Mouse (Mus musculus): Measurements from ENCODE around the gene Gpc6.

Gpc6 gene

DNA sequence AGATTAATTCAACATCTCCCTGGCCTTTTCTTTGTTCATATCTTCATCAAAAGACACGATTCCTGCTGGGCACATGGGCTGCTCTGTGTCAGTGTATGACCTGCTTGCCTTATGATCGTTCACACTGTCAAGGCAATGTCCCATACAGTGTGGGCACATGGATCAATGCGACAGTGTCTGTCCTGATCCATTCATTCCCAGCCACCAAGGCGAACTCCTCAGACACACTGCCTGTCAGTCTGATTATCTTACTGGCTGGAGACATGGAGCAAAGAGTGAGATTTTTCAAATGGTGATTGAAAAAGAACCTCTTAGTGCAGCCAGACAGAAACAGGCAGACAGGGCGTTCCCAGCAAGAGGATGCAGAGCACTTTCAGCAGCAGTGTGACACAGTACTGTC, 143.1 kb downstream of the Gpc6 start:
- 74% methylated on average over 5 of the region's 5 CpGs for WGBS

DNA sequence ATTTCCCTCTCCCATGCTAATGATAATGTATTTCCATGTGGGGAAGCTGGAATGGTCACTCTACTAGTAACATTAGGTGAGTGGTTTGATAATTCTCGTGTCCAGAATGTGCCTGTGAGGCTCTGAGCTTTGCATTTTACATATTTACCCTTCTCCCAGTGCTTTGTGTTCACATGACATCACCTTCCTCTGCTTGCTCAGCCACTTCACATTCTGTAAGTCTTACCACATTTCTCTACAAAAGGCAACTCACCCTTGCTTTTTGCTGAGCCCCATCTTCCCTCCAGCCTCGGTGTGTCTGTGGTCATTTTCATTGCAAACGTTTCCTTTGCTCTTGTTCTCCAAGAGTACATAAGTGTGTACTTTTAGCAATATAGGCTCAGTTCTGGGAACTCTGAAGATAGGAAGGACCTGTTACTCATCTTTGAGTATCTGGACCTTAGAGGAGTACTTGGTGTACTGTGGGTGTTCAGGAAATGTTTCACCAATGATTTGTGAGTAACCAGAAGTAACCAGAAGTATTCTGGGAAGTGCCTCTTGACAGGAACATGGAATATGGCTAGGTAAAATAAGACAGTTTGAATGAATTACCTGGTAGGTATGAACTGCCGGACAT, 145.5 kb downstream of the Gpc6 start:
- 93% methylated on average over 4 of the region's 4 CpGs for WGBS

DNA sequence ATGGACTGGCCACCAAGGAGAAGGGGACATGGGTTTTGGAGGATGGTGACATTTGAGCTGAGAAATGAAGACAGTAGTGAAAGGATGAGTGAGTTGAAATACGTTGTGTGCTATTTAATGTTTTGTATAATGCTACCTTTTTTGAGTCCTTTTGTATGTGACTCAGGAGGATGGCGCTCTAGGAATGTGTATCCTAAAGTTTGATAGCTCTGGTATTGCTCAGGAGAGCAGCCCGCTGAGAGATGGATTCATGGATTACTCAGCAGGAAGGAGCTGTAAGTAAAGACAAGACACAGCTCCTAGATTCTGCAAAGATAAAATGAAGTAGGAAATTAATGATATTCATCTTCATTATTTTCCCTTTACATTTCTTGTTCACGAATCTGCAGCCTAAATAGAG, 168.5 kb downstream of the Gpc6 start:
- 87% methylated on average over 4 of the region's 4 CpGs for WGBS

DNA sequence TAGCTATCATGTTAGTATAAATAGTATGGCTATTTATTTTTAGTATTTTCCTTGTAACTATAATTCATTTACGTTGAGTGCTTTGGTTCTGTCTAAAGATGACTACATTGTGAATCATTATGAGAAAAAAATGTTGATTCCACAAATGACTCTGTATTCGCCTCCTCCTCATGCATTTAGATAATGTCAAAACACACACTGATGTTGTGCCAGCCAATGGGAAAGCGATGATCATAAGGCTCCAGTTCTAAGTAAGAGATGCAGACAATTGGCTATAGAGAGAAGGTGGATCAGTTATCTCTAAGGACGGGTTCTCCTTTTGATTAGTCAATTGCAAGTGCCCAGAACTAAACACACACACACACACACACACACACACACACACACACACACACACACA, 181.8 kb downstream of the Gpc6 start:
- 70% methylated on average over 4 of the region's 4 CpGs for WGBS

DNA sequence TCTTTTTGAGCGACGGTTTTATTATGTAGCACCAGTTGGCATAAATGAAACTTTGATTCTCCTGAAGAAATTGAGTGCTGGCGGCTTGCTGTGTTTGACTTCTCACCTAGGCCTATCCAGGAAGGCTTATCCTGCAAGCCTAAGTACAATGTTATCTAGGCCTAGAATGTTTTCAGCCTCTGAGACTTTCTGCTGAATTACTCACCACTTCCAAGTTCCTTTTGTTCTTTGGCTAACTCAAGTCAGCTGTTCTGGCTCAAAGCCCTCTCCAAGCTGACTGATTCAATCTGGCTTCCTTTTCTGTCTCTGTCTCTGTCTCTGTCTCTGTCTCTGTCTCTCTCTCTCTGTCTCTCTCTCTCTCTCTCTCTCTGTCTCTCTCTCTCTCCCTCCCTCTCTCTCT, 188.0 kb downstream of the Gpc6 start:
- 94% methylated on average over 3 of the region's 3 CpGs for WGBS

DNA sequence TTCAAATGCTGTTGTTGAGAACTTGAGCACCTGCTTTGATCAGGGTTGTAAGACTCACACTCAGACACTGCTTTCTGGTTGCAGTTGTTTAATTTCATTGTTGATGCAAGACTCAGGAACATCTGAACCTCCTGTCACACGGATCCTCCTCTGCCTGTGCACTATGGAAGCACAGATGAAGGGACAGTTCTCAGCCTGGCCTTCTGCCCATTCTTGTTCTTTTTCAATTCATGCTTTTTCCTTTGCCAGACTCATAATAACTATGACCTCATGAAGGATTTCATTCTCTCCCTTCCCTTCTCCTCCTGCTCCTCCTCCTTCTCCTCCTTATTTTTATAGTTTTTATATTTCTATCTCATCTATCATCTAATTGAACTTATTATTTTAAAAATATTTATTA, 196.9 kb downstream of the Gpc6 start:
- WGBS, result 33% methylated on average over 1 of the region's 1 CpGs

DNA sequence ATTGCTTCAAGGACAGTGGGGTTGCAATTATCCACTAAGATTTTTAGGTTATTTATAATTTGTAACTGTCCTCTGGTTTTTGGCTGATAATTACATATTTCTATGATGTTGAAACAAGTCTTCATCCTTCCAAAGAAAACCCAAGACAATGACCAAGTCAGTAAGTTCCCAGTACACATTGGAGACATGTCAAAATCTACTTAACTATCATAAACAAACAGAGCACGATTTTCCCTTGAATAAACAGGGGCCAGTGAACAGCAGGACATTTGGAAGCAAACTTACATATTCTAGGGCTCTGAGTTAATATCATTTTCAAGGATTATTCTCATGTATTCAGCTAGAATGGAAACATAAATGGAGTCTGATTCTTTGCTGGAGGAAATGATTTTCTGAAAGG, 205.2 kb downstream of the Gpc6 start:
- WGBS, result 63% methylated on average over 1 of the region's 1 CpGs

DNA sequence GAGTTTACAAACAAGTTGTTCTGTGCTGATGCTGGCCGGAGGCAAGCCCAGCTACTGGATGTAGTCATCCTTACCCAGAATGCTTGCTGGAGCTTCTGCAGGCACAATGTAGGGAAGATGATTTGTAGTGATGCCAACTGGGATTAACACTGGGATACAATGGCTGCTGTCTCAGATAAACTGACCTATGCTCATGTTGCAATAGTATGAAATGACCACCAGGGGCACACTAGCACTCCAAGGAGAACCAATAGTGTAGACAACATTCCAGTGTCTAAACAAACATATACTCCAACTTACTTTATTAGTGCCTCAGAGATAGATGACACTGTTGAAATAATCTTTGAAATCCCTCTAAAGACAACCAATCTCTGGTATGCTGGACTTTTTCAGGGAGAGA, 206.2 kb downstream of the Gpc6 start:
- 89% methylated on average over 1 of the region's 1 CpGs for whole genome bisulfite sequencing

DNA sequence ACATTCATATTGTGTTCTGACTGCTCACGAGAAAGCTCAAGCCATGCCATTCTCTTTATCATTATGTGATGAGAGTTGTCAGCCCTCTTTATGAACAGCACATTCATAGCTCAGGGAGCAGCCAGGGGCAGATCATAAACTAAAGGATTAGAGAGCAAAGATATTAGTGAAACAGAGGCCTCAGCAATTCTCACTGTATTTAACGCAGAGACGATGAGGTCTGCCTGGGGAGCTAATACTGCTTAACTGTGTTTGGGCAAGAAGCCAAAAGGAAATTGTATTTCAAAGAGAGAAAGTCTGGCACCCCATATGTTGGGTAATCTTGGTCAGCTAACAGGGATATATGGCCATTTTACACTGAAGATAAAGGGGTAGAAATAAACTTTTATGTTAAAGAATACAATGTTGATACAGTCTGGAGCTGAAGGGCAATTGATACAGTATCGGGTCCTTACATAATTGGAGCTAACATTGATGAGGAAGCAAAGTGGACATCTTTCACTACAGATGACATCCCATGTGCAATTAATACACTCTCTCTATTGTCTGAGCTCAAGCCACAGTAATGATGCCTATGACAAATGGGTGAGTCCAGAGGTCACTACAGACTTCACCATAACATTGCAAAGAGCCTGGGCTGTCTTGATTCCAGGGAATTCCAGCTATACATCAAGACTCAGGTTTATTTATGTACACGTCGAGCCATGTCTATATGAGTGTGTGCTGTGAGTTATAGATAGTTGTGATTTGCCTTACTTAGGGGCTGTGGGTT, 216.1 kb downstream of the Gpc6 start:
- WGBS, result 67% methylated on average over 6 of the region's 6 CpGs

DNA sequence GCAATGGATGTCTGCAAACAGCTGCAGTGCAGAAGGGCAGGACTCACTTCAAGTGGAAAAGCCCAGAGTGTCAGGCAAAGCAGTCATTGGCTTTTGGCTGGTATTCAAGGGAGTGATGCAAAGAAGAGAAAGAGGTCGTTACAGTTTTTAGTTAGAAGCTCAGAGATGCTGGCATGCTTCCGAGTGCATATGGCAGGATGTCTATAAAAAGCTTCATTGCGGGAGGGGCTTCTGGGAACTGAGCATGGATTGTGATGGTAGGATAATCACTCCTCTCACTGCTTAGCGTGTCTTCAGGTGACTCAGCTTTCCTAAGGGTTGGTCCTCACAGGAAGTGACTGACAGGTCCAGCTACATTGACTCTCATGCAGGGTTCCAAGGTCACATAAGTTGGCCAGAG, 221.0 kb downstream of the Gpc6 start:
- WGBS, result 37% methylated on average over 4 of the region's 4 CpGs

DNA sequence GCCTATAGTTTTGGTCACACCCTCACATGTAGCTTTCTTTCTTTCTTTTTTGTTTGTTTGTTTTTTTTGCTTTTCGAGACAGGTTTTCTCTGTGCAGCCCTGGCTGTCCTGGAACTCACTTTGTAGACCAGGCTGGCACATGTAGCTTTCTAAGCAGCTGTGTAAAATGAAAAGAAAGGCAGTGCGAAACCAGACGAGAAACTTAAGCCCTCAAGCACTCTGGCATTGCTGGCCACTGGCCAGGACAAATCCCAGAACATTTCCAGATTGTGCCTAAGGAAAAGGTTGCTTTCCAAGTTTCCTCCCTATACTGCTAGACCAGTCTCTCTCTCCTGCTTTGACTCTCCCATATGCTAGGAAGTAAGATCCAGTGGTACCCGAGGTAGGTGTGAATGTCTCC, 221.6 kb downstream of the Gpc6 start:
- WGBS, result 53% methylated on average over 4 of the region's 4 CpGs

DNA sequence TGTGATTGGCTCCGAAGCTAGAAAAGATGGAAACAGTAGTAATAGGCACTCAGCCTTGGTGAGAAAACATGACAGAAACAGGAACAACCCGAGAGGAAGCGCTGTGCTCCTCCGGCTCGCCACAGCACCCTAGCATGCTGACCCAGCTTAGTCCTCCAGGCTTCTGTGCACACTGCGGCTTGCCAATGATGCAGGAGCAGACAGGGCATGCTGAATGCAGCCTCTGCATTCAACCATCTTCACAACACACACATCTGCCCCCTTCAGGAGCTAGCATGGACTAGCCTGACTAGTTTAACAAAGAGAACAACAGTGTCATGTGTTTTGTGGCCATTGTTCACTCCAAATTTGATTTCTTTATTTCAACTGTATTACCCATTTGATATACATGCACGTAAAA, 226.5 kb downstream of the Gpc6 start:
- 90% methylated on average over 7 of the region's 7 CpGs for WGBS

DNA sequence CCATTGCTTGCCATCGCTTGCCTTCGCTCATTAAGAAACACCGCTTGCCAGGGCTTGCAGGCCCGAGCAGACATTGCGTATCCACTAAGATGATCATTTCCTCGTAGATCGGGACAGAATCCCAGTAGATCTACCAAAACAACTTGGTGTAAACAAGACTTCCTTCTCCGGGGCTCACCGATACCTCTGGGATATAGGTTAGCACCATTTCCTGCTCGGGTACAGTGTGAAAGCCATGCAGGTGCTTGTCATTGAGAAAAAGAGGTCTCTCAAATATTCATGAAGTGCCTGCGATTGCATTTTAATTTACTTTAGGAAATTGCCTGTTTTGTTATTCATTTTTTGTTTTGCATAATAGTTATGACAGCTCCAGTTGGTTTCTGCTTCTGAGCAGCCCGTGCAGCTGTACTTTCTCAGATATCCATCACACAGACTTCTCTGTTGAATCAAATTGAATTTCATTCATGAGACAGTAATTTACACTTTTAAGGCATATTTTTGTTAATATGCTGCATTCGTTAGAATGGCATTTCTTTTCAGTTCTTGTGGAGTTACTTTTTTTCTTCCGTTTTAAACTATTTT, 230.9 kb downstream of the Gpc6 start:
- WGBS, result 79% methylated on average over 14 of the region's 14 CpGs

DNA sequence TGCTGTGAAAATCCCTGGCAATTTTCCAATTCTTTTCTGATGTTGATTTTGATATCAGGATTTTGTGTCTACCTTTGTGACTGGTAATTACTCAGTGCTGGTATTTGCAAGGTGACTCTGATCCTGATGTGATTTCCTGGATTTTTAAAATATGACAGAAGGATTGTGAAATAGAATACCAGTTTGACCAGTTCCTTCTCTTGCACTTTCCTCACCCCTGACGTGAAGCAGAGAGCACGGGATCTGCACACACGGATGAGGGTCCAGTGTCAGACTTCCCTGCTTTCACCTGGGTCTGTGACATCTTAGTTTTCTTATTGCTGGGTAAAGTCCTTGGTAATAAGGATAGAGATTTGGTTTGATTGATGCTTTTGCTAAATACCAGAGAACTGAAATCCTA, 232.3 kb downstream of the Gpc6 start:
- WGBS, result 93% methylated on average over 3 of the region's 3 CpGs

DNA sequence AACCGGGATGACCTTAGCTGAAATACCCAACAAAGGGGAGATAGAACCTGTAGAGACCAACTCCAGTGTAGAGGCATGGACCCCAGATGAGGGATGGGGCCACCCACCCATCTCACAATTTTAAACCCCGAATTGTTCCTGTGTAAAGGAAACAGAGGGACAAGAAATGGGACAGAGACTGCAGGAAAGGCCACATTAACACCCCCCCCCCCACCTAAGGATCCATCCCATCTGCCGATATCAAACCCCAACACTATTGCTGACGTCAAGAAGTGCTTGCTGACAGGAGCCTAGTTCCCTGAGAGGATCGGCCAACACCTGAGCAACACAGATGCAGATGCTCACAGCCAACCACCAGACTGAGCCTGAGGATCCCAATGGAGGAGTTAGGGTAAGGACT, 241.2 kb downstream of the Gpc6 start:
- WGBS, result 91% methylated on average over 5 of the region's 5 CpGs

DNA sequence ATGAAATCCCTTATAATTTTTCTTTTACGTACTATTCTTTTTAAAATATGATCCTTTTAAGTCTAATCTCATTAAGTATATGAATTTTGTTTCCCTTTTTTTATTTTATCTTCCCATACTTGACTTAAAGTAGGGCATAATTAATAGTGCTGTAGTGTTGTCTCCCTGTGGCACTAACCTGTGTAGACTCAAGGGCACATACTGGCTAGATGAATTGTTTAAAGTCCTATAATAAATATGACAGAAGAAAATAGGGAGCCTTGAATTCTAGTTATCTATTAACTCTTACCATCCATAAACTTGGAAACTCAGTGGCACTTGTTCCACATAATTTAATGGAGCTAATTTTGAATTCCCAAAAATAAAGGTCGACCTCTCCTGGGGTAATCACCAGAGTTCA, 268.2 kb downstream of the Gpc6 start:
- WGBS, result 91% methylated on average over 2 of the region's 2 CpGs

DNA sequence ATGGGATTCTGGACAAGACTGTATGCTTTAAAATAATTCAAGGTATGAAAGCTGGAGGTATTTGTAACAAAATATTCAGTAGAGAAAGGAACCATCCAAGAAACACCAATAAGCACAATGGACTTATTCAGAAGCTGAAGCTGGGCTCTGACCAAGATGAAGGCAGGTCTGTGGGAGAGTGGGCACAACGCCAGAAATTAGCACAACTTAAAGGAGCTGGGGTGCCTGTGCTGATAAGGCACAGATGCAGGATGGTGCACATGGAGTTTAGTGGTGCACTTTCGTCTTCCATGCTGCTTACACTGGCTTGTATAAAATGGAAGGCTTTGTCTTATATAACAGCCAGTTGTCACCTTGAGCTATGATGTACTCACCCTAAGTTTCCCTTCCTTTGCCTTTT, 276.9 kb downstream of the Gpc6 start:
- 69% methylated on average over 2 of the region's 2 CpGs for WGBS

DNA sequence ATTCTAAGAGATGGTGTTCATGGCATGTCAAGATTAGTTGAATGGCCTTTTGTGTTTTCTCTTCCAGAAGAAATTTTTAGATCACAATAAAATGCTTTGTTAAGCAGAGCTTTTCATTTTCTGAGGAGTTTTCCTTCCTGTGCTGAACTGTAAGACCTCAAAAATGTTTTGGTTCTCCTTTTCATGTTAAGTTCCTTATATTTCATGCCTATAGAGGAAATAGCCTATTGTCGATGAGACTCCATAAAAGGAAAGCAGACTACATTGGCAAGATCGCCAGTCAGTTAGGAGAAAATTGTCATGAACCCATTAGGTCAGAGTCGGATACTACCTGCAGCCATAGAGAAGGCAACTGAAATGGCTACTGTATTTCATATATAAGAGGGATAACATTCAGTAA, 278.8 kb downstream of the Gpc6 start:
- WGBS, result 88% methylated on average over 3 of the region's 3 CpGs

DNA sequence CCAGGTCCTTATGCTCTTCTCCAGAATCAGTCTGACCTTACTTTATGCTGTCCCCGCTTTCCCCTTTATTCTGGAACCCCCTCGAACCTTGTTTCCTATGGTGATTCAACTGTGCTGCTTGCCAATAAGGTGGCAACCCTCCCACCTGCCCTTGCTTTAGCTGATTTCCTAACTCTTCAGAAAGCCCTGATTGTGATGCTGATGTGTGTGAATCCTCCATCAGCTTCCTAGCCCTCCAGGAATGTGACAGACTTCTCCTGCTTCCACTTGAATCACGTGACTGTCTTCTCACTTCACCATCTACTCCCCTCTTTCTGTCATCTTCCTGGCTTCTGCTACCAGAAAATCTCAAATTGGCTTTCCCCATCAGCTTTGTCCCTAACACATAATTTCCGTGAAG, 305.4 kb downstream of the Gpc6 start:
- 75% methylated on average over 4 of the region's 4 CpGs for whole genome bisulfite sequencing

DNA sequence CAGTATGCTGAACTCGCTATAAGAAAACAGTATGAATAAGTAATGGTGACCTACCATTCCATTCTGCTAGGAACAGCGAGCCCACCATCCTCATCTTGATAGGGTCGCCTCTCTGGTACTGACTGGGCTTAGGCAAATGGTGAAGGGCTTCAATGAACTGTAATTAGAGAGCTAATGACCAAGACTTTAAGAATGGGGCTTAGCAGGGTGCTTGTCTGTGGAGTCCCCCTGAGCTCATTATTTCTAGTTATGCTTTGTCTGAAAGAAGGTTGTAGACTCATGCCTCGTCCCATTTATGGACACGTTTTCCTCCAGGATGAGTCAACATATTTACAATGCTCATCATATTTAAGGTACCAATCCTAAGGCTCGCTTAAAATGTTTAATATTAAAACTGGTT, 313.1 kb downstream of the Gpc6 start:
- 70% methylated on average over 6 of the region's 6 CpGs for WGBS

DNA sequence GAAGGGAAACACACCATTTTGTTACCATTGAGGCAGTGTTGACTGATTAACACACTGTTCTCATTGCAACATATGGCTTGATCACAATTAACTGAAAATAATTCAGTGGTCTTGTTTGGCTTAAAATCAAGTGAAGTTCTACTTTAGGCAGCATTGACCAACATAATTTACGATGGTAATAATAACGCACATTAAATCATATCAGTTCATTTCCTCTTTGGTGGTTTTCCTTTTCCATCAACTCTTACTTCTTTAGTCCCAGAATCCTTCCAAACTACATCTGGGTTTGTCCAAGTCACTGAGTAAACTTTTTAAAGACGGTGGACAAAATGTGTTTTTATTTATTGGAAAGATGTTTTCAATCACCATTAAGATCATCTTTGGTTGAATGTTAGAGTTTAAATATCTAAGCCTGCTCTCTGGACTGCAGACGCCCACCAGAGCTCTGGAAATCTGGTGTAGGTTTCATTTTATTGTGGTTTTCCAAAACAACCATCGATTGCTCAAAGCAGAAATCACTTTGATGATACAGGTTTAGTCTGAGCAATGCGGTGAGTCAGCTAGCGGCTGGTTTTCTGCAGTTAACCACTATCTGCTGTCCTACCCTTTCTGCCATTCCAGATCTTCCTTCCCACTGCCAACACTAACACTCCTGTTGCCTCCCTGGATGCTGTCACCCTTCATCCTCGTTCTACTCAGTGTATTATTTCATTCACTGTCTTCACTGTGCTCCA, 314.7 kb downstream of the Gpc6 start:
- 79% methylated on average over 8 of the region's 8 CpGs for WGBS

DNA sequence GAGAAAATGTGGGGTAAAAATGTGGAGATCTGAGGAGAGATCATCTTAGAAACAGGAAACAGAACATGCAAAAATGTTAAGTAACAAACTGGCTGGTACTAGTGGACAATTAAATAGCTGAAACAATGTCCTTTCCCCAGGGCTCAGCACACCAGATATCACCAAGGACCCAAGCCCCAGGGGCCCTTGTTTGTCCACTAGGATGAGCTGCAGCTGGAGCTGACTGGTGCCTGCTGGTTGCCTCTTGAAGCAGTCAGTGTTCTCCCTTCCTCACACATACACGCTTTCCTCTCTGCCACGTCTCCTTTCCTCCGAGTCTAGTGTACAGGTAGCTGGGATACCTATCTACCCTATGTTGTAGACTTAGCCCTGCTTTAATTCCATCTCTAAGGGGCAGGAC, 320.5 kb downstream of the Gpc6 start:
- WGBS, result 86% methylated on average over 3 of the region's 3 CpGs

DNA sequence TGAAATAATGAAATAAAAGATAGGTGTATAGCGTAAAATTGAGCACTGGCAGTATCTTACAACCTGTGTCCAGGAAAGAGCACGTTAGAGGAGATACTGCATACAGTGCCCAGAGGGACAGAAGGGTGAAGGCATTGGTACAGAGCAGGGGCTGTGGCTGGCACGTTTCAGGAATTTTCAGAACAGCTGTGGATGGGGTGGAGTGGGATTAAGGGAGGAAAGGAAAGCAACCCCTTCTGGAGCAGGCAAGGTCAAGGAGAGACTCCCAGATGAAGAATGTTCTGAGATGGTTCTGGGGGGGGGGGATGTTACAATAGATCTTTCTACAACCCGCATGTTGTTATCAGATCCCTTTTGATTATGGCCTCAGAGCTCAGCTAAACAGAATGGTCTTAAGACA, 331.1 kb downstream of the Gpc6 start:
- 79% methylated on average over 4 of the region's 4 CpGs for WGBS
